Mouse (Mus musculus): ENCODE results near the gene Gm1043. TPM values are rescaled to one million over a fixed set of nuclear protein-coding genes. Genes with fewer than 3 reads are reported as not detected.

The Gm1043 gene
- polyA plus RNA-seq, 1 experiment from 2014 or later = 0.04 TPM

DNA sequence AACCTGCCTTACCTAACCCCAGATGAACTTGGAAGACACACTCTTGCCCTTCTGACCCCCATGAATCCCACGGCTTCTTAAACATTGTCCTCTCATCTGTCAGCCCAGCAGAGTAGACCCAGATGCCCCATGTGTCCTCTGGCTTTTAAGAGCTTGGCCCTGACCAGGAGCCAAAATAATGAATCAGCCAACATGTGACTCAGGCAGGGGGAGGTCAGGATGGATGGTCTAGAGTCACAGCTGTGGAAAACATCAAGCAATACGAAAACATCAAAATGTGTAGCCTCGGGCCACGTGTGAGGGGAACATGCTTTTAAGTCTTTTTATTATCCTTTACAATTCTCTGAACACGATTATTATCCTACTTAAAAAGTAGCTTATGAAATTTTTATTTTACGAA is 178.6 kb downstream of the Gm1043 start:
- H3K4me1 ChIP-seq (ENCODE audit: control insufficient read depth, insufficient read depth, low read length) = no peaks in the 10 kb centered on the region
- H3K9me3 ChIP-seq (ENCODE audit: control insufficient read depth, low read length) = no peaks in the 10 kb centered on the region
- H3K9ac ChIP-seq (ENCODE audit: low read length) = no peak overlapping the region
- peaks cover 9% of the 10 kb centered on the region for H3K36me3 ChIP-seq (ENCODE audit: control insufficient read depth, insufficient read depth, low read length)
- ATAC-seq (ENCODE audit: low FRiP score) = no peak
- DNase-seq (ENCODE audit: low spot score, missing footprints) = no peak
- WGBS = 87% methylated on average over 6 of the region's 6 CpGs
- H3K4me3 ChIP-seq (ENCODE audit: low read depth, low read length) = no peak overlapping the region
- no peak overlapping the region for H3K27ac ChIP-seq (ENCODE audit: low read depth, low read length)
- H3K4me2 ChIP-seq = no peak overlapping the region
- no peaks in the 10 kb centered on the region for H3K27me3 ChIP-seq (ENCODE audit: control insufficient read depth, insufficient read depth, low read length)

Other genes starting within 250 kb of the Gm1043 start
- gene Ppp2r2c, start 216.9 kb upstream of the Gm1043 start, polyA plus RNA-seq (2014; fragmentation: Nextera tagmentation; extraction: Ambion mirVana) = 1.2 TPM in 2 replicates
- 6.4 and 7.0 TPM in 2 replicates for gene Wfs1, start 96.2 kb upstream of the Gm1043 start, polyA plus RNA-seq (2014; fragmentation: Nextera tagmentation; extraction: Ambion mirVana)
- gene Crmp1, start 156.6 kb downstream of the Gm1043 start, polyA plus RNA-seq (2014; fragmentation: Nextera tagmentation; extraction: Ambion mirVana) = 272 and 295 TPM in 2 replicates